Mouse (Mus musculus): ENCODE measurements around the gene Fkbp1a. TPM values are rescaled to one million over a fixed set of nuclear protein-coding genes. Genes with fewer than 3 reads are reported as not detected.

Gene Fkbp1a
- total RNA-seq, 2 experiments from 2014 or later: 240 to 249 TPM

GRCm38 (mm10) chr2:151587306-151587705, 45.0 kb downstream of the Fkbp1a start:
- DNase-seq (ENCODE audit: low spot score): no peak
- intact Hi-C loops (cut with DNase I): no loop called here

GRCm38 (mm10) chr2:151598068-151598467, 55.8 kb downstream of the Fkbp1a start:
- intact Hi-C loops (cut with DNase I): no loop called here
- DNase-seq (ENCODE audit: low spot score): no peak

GRCm38 (mm10) chr2:151602106-151602505, 59.8 kb downstream of the Fkbp1a start:
- intact Hi-C loops (cut with DNase I): no loop called here
- no peak for DNase-seq (ENCODE audit: low spot score)

DNA sequence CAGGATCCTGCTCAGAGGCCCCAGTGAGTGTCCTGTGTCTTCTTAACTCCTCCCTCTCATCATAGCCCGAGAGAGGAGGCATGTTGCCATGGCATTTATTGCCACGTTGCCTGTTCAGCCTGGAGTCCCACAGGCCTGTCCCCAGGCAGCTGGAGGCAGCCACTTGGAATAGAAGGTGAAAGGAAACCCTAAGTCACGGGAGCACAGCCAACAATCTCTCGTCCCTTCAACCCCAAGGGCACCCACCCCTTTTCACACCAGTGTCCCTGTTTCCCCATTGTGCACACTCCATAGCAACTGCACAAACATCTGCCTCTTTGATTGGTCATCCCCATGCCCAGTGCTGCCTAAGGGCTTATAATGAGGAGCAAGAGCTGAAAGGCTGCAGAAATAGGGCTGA, 61.3 kb downstream of the Fkbp1a start:
- intact Hi-C loops (cut with DNase I): no loop called here
- no peak for DNase-seq (ENCODE audit: low spot score)

- DNase-seq (ENCODE audit: low spot score): no peak
- intact Hi-C loops (cut with DNase I): no loop called here
Observed at GRCm38 (mm10) chr2:151605437-151605987, 63.2 kb downstream of the Fkbp1a start.

DNA sequence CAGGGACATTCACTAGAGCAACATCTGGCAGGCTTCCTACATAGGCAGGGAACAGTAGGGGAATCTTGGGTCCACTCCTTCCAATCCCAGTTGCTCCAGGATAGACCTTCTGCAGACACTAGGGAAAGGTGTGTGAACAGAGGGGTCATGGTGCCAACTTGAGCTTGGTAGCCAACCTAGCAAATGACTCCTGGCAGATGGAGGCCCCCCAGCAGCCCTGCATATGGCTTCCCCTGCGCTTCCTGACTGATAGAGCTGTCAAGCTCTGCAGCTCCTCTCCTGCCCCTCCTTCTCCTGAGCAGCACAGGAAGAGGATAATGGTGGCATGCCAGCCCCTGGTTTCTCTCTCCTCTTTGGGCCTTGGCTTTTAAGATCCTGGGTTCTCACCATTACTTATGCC, 66.2 kb downstream of the Fkbp1a start:
- intact Hi-C loops (cut with DNase I): no loop called here
- DNase-seq (ENCODE audit: low spot score): no peak

GRCm38 (mm10) chr2:151609974-151610373, 67.7 kb downstream of the Fkbp1a start:
- intact Hi-C loops (cut with DNase I): no loop called here
- no peak for DNase-seq (ENCODE audit: low spot score)

Other genes with a start within 250 kb of the Fkbp1a start
- gene 4921509C19Rik, start 66.3 kb upstream of the Fkbp1a start, total RNA-seq (2021): not detected
- 10 to 100 TPM; 78.5 to 80.0 TPM for gene Nsfl1c, start 48.3 kb upstream of the Fkbp1a start, total RNA-seq (2021)
- gene Sdcbp2, start 30.1 kb downstream of the Fkbp1a start, total RNA-seq (2021): 1 to 10 TPM; 1.0 to 2.3 TPM
- 1 to 10 TPM; 5.3 TPM for gene Snph, start 90.1 kb downstream of the Fkbp1a start, total RNA-seq (2021)
- not detected for gene Rad21l, start 126.0 kb downstream of the Fkbp1a start, total RNA-seq (2021)
- gene Tmem74b, start 159.5 kb downstream of the Fkbp1a start, total RNA-seq (2021): 1 to 10 TPM; 5.3 to 5.7 TPM
- gene Psmf1, start 201.7 kb downstream of the Fkbp1a start, total RNA-seq (2021): 10 to 100 TPM; 23.0 to 24.0 TPM